Mouse (Mus musculus): ENCODE measurements around the gene Secisbp2l. TPM values are rescaled to one million over a fixed set of nuclear protein-coding genes. Genes with fewer than 3 reads are reported as not detected.
A peak's percentile ranks its signal among the peaks of the same experiment; 100 is the strongest.

Gene Secisbp2l
- polyA plus RNA-seq, 1 experiment from 2014 or later: 5.7 TPM

GRCm38 (mm10) chr2:125765029-125765428, 17.6 kb downstream of the Secisbp2l start:
- 76% methylated on average over 3 of the region's 3 CpGs for WGBS (ENCODE audit: insufficient replicate concordance)
- ATAC-seq: no peak

GRCm38 (mm10) chr2:125764531-125764930, 18.1 kb downstream of the Secisbp2l start:
- Histone ChIP-seq H3K9me3 (ENCODE audit: low read length) (no peaks in the 10 kb centered on the region), H3K4me2 (ENCODE audit: low read depth, low read length) (no peak overlapping the region), H3K4me3 (ENCODE audit: low read depth, low read length) (no peak overlapping the region), H3K27ac (ENCODE audit: low read depth) (no peak overlapping the region), H3K27me3 (ENCODE audit: insufficient read depth, low read length) (no peaks in the 10 kb centered on the region), H3K36me3 (replicated peaks; ENCODE audit: insufficient read depth, low read length) (peaks cover 50% of the 10 kb centered on the region), H3K9ac (replicated peaks) (no peak overlapping the region), H3K4me1 (ENCODE audit: insufficient read depth) (no peaks in the 10 kb centered on the region)
- ATAC-seq: no peak
- WGBS (ENCODE audit: insufficient replicate concordance): 82% methylated on average over 5 of the region's 5 CpGs
- DNase-seq: no peak
- no peak for TF ChIP-seq CTCF (IDR thresholded peaks at IDR 0.05; ENCODE audit: low read depth)
- TF ChIP-seq EP300 (IDR thresholded peaks at IDR 0.05; ENCODE audit: low read depth): no peak

More at GRCm38 (mm10) chr2:125765029-125765428, 17.6 kb downstream of the Secisbp2l start:
- Histone ChIP-seq H3K4me2 (ENCODE audit: low read depth, low read length) (no peak overlapping the region), H3K4me3 (ENCODE audit: low read depth, low read length) (no peak overlapping the region), H3K27me3 (ENCODE audit: insufficient read depth, low read length) (no peaks in the 10 kb centered on the region), H3K9ac (replicated peaks) (no peak overlapping the region), H3K9me3 (ENCODE audit: low read length) (no peaks in the 10 kb centered on the region), H3K36me3 (replicated peaks; ENCODE audit: insufficient read depth, low read length) (peaks cover 50% of the 10 kb centered on the region), H3K27ac (ENCODE audit: low read depth) (no peak overlapping the region), H3K4me1 (ENCODE audit: insufficient read depth) (no peaks in the 10 kb centered on the region)
- DNase-seq: no peak
- peak; percentile 65 for TF ChIP-seq CTCF (IDR thresholded peaks at IDR 0.05; ENCODE audit: low read depth)
- no peak for TF ChIP-seq EP300 (IDR thresholded peaks at IDR 0.05; ENCODE audit: low read depth)

GRCm38 (mm10) chr2:125749330-125749729, 33.3 kb downstream of the Secisbp2l start:
- H3K4me1 ChIP-seq (ENCODE audit: insufficient read depth): no peaks in the 10 kb centered on the region
- H3K27ac ChIP-seq (ENCODE audit: low read depth): no peak overlapping the region
- H3K27me3 ChIP-seq (ENCODE audit: insufficient read depth, low read length): no peaks in the 10 kb centered on the region
- no peak overlapping the region for H3K4me2 ChIP-seq (ENCODE audit: low read depth, low read length)
- H3K36me3 ChIP-seq (replicated peaks; ENCODE audit: insufficient read depth, low read length): peaks cover 64% of the 10 kb centered on the region
- ATAC-seq (no peak), DNase-seq (no peak)
- TF ChIP-seq CTCF (IDR thresholded peaks at IDR 0.05; ENCODE audit: low read depth) (no peak), EP300 (IDR thresholded peaks at IDR 0.05; ENCODE audit: low read depth) (no peak)
- H3K9ac ChIP-seq (replicated peaks): no peak overlapping the region
- 88% methylated on average over 2 of the region's 2 CpGs for WGBS (ENCODE audit: insufficient replicate concordance)
- no peak overlapping the region for H3K4me3 ChIP-seq (ENCODE audit: low read depth, low read length)
- no peaks in the 10 kb centered on the region for H3K9me3 ChIP-seq (ENCODE audit: low read length)

GRCm38 (mm10) chr2:125739338-125739737, 43.3 kb downstream of the Secisbp2l start:
- Histone ChIP-seq H3K9me3 (ENCODE audit: low read length) (no peaks in the 10 kb centered on the region), H3K36me3 (replicated peaks; ENCODE audit: insufficient read depth, low read length) (peaks cover 40% of the 10 kb centered on the region), H3K4me1 (ENCODE audit: insufficient read depth) (no peaks in the 10 kb centered on the region), H3K27ac (ENCODE audit: low read depth) (no peak overlapping the region), H3K4me2 (ENCODE audit: low read depth, low read length) (no peak overlapping the region), H3K9ac (replicated peaks) (no peak overlapping the region), H3K27me3 (ENCODE audit: insufficient read depth, low read length) (no peaks in the 10 kb centered on the region), H3K4me3 (ENCODE audit: low read depth, low read length) (no peak overlapping the region)
- 79% methylated on average over 6 of the region's 6 CpGs for WGBS (ENCODE audit: insufficient replicate concordance)
- TF ChIP-seq EP300 (IDR thresholded peaks at IDR 0.05; ENCODE audit: low read depth) (no peak), CTCF (IDR thresholded peaks at IDR 0.05; ENCODE audit: low read depth) (no peak)
- ATAC-seq: no peak
- DNase-seq: no peak

GRCm38 (mm10) chr2:125738718-125739117, 44.0 kb downstream of the Secisbp2l start:
- no peaks in the 10 kb centered on the region for H3K9me3 ChIP-seq (ENCODE audit: low read length)
- TF ChIP-seq CTCF (IDR thresholded peaks at IDR 0.05; ENCODE audit: low read depth) (peak; percentile 21; the same call in 1 of the 2 replicates), EP300 (IDR thresholded peaks at IDR 0.05; ENCODE audit: low read depth) (no peak)
- H3K4me1 ChIP-seq (ENCODE audit: insufficient read depth): no peaks in the 10 kb centered on the region
- no peak for DNase-seq
- H3K27me3 ChIP-seq (ENCODE audit: insufficient read depth, low read length): no peaks in the 10 kb centered on the region
- no peak overlapping the region for H3K27ac ChIP-seq (ENCODE audit: low read depth)
- no peak overlapping the region for H3K9ac ChIP-seq (replicated peaks)
- no peak overlapping the region for H3K4me2 ChIP-seq (ENCODE audit: low read depth, low read length)
- 73% methylated on average over 5 of the region's 5 CpGs for WGBS (ENCODE audit: insufficient replicate concordance)
- H3K36me3 ChIP-seq (replicated peaks; ENCODE audit: insufficient read depth, low read length): peaks cover 34% of the 10 kb centered on the region
- H3K4me3 ChIP-seq (ENCODE audit: low read depth, low read length): no peak overlapping the region
- no peak for ATAC-seq

DNA sequence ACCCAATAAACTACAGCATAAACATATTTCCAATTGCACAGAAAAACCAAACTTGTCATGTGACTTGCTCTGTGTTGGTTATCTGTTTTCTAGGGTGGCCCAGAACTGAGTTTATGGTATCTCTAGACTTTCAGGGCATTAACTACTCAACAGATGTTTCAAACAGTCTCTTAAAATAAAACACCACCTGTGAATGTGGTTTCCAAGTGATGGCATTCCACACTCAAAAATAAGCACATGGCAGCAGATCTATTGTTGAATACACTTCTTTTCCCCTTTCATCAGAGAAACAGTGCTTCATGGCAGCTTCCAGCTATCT, 46.7 kb downstream of the Secisbp2l start:
- ATAC-seq: 0 out of 2 replicates have a peak, but pooled peaks have one; percentile 35
- Histone ChIP-seq H3K9ac (replicated peaks) (no peak overlapping the region), H3K36me3 (replicated peaks; ENCODE audit: insufficient read depth, low read length) (peaks cover 25% of the 10 kb centered on the region), H3K27ac (ENCODE audit: low read depth) (no peak overlapping the region), H3K4me1 (ENCODE audit: insufficient read depth) (peaks cover 6% of the 10 kb centered on the region), H3K27me3 (ENCODE audit: insufficient read depth, low read length) (no peaks in the 10 kb centered on the region), H3K9me3 (ENCODE audit: low read length) (no peaks in the 10 kb centered on the region), H3K4me3 (ENCODE audit: low read depth, low read length) (no peak overlapping the region), H3K4me2 (ENCODE audit: low read depth, low read length) (no peak overlapping the region)
- TF ChIP-seq CTCF (IDR thresholded peaks at IDR 0.05; ENCODE audit: low read depth) (no peak), EP300 (IDR thresholded peaks at IDR 0.05; ENCODE audit: low read depth) (peak; percentile 89)
- no peak for DNase-seq
